Mouse (Mus musculus) lung, adult 2 months (tissue): Measurements from ENCODE around the gene Myog.

Experiments used
- CTCF ChIP-seq: fragments of 200-500 bp; IDR thresholded peaks from 2 replicates; pipeline ENCODE4 v1.5.1; 2011; ENCODE audit warnings: mild to moderate bottlenecking, low read length, control low read depth; ENCODE audit not compliant: insufficient read depth
- POLR2A ChIP-seq: fragments of 200-500 bp; IDR thresholded peaks from 2 replicates; pipeline ENCODE4 v1.6.1; 2011; ENCODE audit warnings: low read depth, mild to moderate bottlenecking, control low read depth, low read length, borderline replicate concordance; ENCODE audit errors: extremely low read depth

DNA sequence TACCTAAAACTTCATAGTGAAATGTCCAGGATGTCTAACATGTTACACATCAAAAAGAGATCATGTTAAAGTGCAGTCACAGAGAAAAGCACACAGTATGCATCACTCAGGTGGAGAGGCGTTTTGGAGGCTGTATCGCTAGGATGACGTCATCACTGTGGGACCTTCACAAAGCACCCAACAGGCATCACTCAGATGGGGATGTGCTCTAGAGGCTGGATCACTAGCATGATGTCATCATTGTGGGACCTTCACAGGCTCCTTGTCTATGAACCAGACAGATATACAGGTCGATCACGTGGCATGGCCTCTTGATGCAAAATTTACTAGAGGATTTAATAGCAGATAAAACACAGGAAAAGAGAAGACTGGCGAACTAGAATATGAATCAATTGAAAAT, 25.4 kb upstream of the Myog start:
- TF ChIP-seq CTCF, result no peak
- no peak for TF ChIP-seq POLR2A
